In genomic region chr4:106463174-106463801, GRCm38 (mm10) we compare ENCODE assay signal across 9 mouse cellular contexts. TPM values are rescaled to one million over a fixed set of nuclear protein-coding genes. Genes with fewer than 3 reads are reported as not detected.
DNase-seq lines count a peak whose midpoint lies in the region; ATAC-seq and TF ChIP-seq lines count a peak whose summit lies in the region.
"Had no signal": no experiment of that assay in that cellular context is flagged by ENCODE, and none has a peak within 500 bp of the region (broad histone marks: within the 10 kb centered on the region; RNA-seq: fewer than 3 reads in every experiment).

No protein-coding gene starts in this region.

- H3K27ac ChIP-seq in heart, embryonic 16.5 days (ENCODE audit: low read length), result no peak overlapping the region
- peak overlapping the region; percentile 54; the same call in 1 of the 2 replicates for H3K27ac ChIP-seq in intestine, postnatal 0 days (ENCODE audit: low read depth, low read length)

- intact Hi-C loops in heart, postnatal 14 days (cut with DNase I), result no loop called here

- H3K9ac ChIP-seq in heart, embryonic 16.5 days (ENCODE audit: low read length), result peak overlapping the region; percentile 54
- H3K9ac ChIP-seq in intestine, postnatal 0 days (ENCODE audit: low read depth, low read length), result peak overlapping the region; percentile 53

- no peak for TF ChIP-seq CTCF in intestine, postnatal 0 days (IDR thresholded peaks at IDR 0.05; ENCODE audit: low read depth)

- WGBS in heart, embryonic 16.5 days, result 29% methylated on average over 21 of the region's 21 CpGs
- 12% methylated on average over 21 of the region's 21 CpGs for WGBS in intestine, postnatal 0 days

- peak overlapping the region; percentile 67 for H3K4me2 ChIP-seq in heart, embryonic 16.5 days (ENCODE audit: low read depth, low read length)
- peak overlapping the region; percentile 87 for H3K4me2 ChIP-seq in intestine, postnatal 0 days (replicated peaks; ENCODE audit: low read depth)
- H3K4me2 ChIP-seq in myocyte (ENCODE audit: low read depth), result peak overlapping the region; percentile 55

- H3K79me2 ChIP-seq in myocyte (ENCODE audit: control insufficient read depth, insufficient read depth), result no peaks in the 10 kb centered on the region

- DNase-seq in heart, postnatal 14 days, result no peak
- peak; percentile 12 for DNase-seq in embryo, embryonic 11 days
- DNase-seq in layer of hippocampus, postnatal 10 days (ENCODE audit: low spot score in 2 of 2), result no peak
- no peak for DNase-seq in yolk sac, embryonic 10.5 days (ENCODE audit: low spot score)
- DNase-seq in ovary, adult 18-20 months (ENCODE audit: low spot score), result no peak

- no peak overlapping the region for H3ac ChIP-seq in myocyte (ENCODE audit: control insufficient read depth, insufficient read length)

- no peak for ATAC-seq in heart, embryonic 16.5 days (replicated peaks; ENCODE audit: extremely low read depth, insufficient read depth, low FRiP score)
- ATAC-seq in intestine, postnatal 0 days, result no peak

- peak overlapping the region; percentile 44 for H3K4me3 ChIP-seq in heart, embryonic 16.5 days (ENCODE audit: low read length)
- H3K4me3 ChIP-seq in intestine, postnatal 0 days (ENCODE audit: low read depth, low read length), result peak overlapping the region; percentile 50
- H3K4me3 ChIP-seq in myocyte, result peak overlapping the region; percentile 11

- peaks cover 5% of the 10 kb centered on the region for H3K4me1 ChIP-seq in heart, embryonic 16.5 days (ENCODE audit: control insufficient read depth, insufficient read depth, low read length)
- H3K4me1 ChIP-seq in intestine, postnatal 0 days (replicated peaks; ENCODE audit: control insufficient read depth, insufficient read depth, low read length), result peaks cover 4% of the 10 kb centered on the region

- no peak for TF ChIP-seq POLR2A in myocyte (IDR thresholded peaks at IDR 0.05; ENCODE audit: insufficient read length, low read depth)

- peaks cover 28% of the 10 kb centered on the region for H3K27me3 ChIP-seq in heart, embryonic 16.5 days (ENCODE audit: control insufficient read depth, insufficient read depth, low read length)
- no peaks in the 10 kb centered on the region for H3K27me3 ChIP-seq in intestine, postnatal 0 days (replicated peaks; ENCODE audit: control insufficient read depth, insufficient read depth, low read length)
- no peaks in the 10 kb centered on the region for H3K27me3 ChIP-seq in myocyte (ENCODE audit: control insufficient read depth, insufficient read depth, insufficient read length)

- no peaks in the 10 kb centered on the region for H3K9me3 ChIP-seq in heart, embryonic 16.5 days (replicated peaks; ENCODE audit: control insufficient read depth, low read length)
- no peaks in the 10 kb centered on the region for H3K9me3 ChIP-seq in intestine, postnatal 0 days (ENCODE audit: control insufficient read depth)
- H3K9me3 ChIP-seq: G1E had no signal

- no peaks in the 10 kb centered on the region for H3K36me3 ChIP-seq in heart, embryonic 16.5 days (ENCODE audit: control insufficient read depth, insufficient read depth)
- peaks cover 8% of the 10 kb centered on the region; the same call in 1 of the 2 replicates for H3K36me3 ChIP-seq in intestine, postnatal 0 days (ENCODE audit: control insufficient read depth, insufficient read depth)
- H3K36me3 ChIP-seq in myocyte (ENCODE audit: control insufficient read depth, insufficient read depth), result no peaks in the 10 kb centered on the region
- H3K36me3 ChIP-seq: G1E had no signal

TF ChIP-seq in myocyte, 11 proteins besides CTCF, POLR2A, EP300 and RAD21:
- no peak for TF ChIP-seq E2F4 (IDR thresholded peaks at IDR 0.05; ENCODE audit: insufficient read depth)
- no peak for TF ChIP-seq TCF12 (IDR thresholded peaks at IDR 0.05; ENCODE audit: insufficient read depth, poor library complexity, severe bottlenecking)
- no peak for TF ChIP-seq TCF3 (IDR thresholded peaks at IDR 0.05; ENCODE audit: insufficient read length, low read depth)
- TF ChIP-seq USF1 (IDR thresholded peaks at IDR 0.05; ENCODE audit: low read depth), result no peak
- TF ChIP-seq MYOG (IDR thresholded peaks at IDR 0.05; ENCODE audit: control insufficient read depth in 1 of 3, insufficient read depth in 1 of 3, insufficient read length in 2 of 3, low read depth in 2 of 3), result no peak
- no peak for TF ChIP-seq MYOD1 (IDR thresholded peaks at IDR 0.05; ENCODE audit: control insufficient read depth in 1 of 3, insufficient read length in 2 of 3, low read depth in 2 of 3)
- TF ChIP-seq SRF (IDR thresholded peaks at IDR 0.05; ENCODE audit: control insufficient read depth, insufficient read length, low read depth), result no peak
TF ChIP-seq in myocyte: peak in this region for 0.

RNA-seq across cellular contexts. Expression of gene Pcsk9, which starts 0.8 kb away (rescaled TPM):
- 0.46 and 0.67 TPM in 2 replicates for polyA plus RNA-seq in heart, embryonic 16.5 days (2015; fragmentation: Nextera tagmentation; extraction: Ambion mirVana)
- not detected for total RNA-seq in heart, postnatal 14 days (2021)
- 16.8 and 21.2 TPM in 2 replicates for polyA plus RNA-seq in intestine, postnatal 0 days (2015; fragmentation: Nextera tagmentation; extraction: Ambion mirVana)
- 5.9 TPM for polyA plus RNA-seq in myocyte (2012; fragmentation: generic; extraction: Trizol)
- 1 to 10 TPM; 1.2 to 1.3 TPM for total RNA-seq in layer of hippocampus, postnatal 10 days (2021)
- total RNA-seq: G1E had no signal
- polyA plus RNA-seq: G1E had no signal

RNA-seq across cellular contexts. Expression of gene Bsnd, which starts 28.8 kb away (rescaled TPM):
- polyA plus RNA-seq in heart, embryonic 16.5 days (2015; fragmentation: Nextera tagmentation; extraction: Ambion mirVana), result not detected in 2 replicates
- not detected for total RNA-seq in heart, postnatal 14 days (2021)
- polyA plus RNA-seq in intestine, postnatal 0 days (2015; fragmentation: Nextera tagmentation; extraction: Ambion mirVana), result not detected in 2 replicates
- polyA plus RNA-seq in myocyte (2012; fragmentation: generic; extraction: Trizol), result not detected
- not detected for total RNA-seq in layer of hippocampus, postnatal 10 days (2021)
- polyA plus RNA-seq: G1E had no signal
